Mouse (Mus musculus): ENCODE measurements around the gene Slc31a2. TPM values are rescaled to one million over a fixed set of nuclear protein-coding genes. Genes with fewer than 3 reads are reported as not detected.

Gene Slc31a2
- total RNA-seq, 2 experiments from 2014 or later, result 9.5 to 12.2 TPM

GRCm38 (mm10) chr4:62278081-62278480 lies 15.7 kb downstream of the Slc31a2 start:
- intact Hi-C loops (cut with DNase I), result no loop called here
- no peak for DNase-seq

- intact Hi-C loops (cut with DNase I), result no loop called here
- no peak for DNase-seq
These were observed 19.0 kb downstream of the Slc31a2 start for GRCm38 (mm10) chr4:62281319-62281718.

GRCm38 (mm10) chr4:62282969-62283368 lies 20.6 kb downstream of the Slc31a2 start:
- intact Hi-C loops (cut with DNase I), result no loop called here
- DNase-seq, result no peak

- intact Hi-C loops (cut with DNase I), result no loop called here
- no peak for DNase-seq
These were observed 23.2 kb downstream of the Slc31a2 start for GRCm38 (mm10) chr4:62285576-62285975.

GRCm38 (mm10) chr4:62286257-62286991 lies 24.1 kb downstream of the Slc31a2 start:
- peak; percentile 76 for DNase-seq
- intact Hi-C loops (cut with DNase I), result no loop called here

DNA sequence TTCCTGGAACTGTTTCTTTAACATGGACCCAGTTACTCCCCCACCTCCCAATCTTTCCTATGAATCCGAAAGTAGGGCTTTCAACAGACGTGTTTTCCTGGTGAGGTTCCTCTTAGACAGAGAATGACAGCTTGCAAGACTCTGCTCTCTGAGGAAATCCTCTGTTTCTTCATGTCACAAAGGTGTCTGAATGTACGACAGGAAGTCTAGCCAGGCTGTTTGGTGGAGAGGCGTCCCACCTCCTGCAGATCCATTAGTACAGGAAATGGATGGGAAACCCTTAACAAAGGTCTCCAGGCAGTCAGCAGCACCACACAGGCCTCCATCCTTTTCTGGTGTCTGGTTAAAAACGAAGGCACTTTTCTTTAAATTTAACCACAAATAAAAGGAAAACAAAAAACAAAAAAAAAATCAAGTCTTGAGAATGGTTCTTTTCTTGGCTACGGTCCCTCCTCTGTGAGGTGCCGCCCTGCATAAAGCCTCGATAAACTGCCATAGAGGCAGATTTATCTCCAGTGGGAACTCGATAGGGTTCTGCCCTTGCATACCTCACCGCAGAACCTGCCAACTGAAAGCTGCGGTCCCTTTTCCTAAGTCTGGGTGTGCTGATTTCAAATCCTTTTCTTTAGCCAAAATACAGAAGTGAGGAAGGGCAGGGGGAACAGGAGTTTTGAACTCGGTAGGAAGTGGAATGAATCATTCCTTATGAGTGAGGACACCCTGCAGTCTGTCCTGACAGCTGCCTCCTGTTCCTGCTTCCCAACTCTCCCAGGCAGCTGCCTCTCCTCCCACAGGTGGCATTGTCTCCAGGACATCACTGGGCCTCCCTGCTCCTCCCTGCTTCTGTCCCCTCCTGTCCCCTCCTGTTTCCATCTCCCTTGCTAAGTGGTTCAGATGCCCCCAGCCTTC lies 24.9 kb downstream of the Slc31a2 start:
- peak; percentile 19 for DNase-seq
- intact Hi-C loops (cut with DNase I), result no loop called here

GRCm38 (mm10) chr4:62289226-62289625 lies 26.9 kb downstream of the Slc31a2 start:
- intact Hi-C loops (cut with DNase I), result no loop called here
- no peak for DNase-seq

DNA sequence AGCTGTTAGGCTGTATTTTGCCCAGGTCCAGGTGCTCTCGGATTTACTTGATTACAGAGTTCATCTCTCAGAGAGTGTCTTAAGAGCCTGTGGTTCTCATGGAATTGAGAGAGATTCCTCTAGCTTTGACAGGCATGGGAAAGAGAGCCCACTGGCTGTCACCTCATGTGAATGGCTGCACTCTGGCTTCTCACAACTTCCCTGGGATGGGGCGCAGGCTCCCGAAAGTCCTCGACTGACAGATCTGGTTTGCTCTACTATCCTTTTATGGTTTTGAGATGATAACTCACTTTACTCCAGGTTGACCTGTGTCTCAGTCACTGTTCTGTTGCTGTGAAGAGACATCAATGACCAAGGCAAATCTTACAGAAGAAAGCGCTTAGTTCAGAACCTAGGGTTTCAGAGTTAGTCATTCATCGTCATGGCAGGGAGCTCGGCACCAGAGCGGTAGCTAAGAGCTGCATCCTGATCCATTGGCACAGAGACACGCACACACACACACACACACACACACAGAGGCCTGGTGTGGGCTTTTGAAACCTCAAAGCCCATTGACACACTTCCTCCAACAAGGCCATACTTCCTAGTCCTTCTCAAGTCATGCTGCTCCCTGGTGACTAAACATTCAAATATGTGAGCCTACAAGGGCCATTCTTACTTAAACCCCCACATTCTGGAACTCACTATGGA lies 28.6 kb downstream of the Slc31a2 start:
- intact Hi-C loops (cut with DNase I), result no loop called here
- no peak for DNase-seq

GRCm38 (mm10) chr4:62292461-62293180 lies 30.3 kb downstream of the Slc31a2 start:
- DNase-seq, result peak; percentile 30
- intact Hi-C loops (cut with DNase I), result no loop called here

DNA sequence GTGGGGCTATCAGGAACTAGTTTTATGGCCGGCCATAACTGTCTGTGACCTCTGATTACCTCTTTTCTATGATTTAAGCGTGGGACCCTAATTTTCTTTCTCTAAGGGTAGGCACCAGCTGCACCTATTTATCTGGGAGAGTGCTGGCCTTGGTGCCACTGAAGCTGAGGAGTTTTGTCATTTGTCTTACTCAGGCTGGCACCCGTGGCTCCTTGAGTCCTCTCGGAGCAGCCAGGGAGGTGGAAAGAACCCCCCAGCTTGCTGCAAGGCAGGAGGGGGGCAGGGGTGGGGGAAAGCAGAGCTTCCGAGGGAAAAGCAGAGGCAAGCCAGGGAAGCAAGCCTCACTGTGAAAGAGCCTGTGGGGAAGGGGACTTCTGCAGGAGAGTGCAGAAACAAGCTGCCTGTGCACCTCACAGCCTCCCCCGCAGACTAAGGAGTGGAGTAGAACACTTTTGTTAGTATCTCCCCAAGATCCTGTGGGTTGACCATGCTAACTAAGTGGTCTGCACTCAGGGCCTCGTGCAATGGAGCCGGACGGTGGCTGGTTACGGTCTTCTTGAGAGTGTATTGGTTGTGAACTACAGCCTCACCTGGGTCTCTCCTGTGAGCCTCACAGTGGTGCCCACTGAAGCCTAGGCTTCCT lies 31.0 kb downstream of the Slc31a2 start:
- no peak for DNase-seq
- intact Hi-C loops (cut with DNase I), result no loop called here

DNA sequence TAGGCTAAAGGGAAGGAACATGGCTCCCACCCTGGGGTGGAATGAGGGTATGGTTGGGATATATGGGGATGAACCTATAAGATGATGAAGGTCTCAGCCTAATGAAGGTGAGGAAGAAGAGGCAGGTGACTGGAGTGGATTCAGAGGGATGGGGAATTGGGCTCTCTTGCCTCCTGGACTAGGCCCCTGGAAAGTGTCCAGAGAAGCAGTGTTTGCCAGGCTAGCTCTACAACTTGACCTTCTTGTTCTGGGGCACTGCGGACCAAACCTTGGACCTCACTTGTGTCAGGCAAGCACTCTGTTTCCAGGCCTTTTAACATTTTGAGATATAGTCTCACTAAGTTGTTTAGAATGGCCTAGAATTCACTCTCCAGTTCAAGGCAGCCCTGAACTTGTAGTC lies 32.4 kb downstream of the Slc31a2 start:
- intact Hi-C loops (cut with DNase I), result no loop called here
- DNase-seq, result no peak

- intact Hi-C loops (cut with DNase I), result no loop called here
These were observed 35.1 kb downstream of the Slc31a2 start for GRCm38 (mm10) chr4:62297280-62298130.

GRCm38 (mm10) chr4:62300001-62300400 lies 37.6 kb downstream of the Slc31a2 start:
- DNase-seq, result no peak
- intact Hi-C loops (cut with DNase I), result no loop called here

More at GRCm38 (mm10) chr4:62297280-62298130, 35.1 kb downstream of the Slc31a2 start:
- no peak for DNase-seq

DNA sequence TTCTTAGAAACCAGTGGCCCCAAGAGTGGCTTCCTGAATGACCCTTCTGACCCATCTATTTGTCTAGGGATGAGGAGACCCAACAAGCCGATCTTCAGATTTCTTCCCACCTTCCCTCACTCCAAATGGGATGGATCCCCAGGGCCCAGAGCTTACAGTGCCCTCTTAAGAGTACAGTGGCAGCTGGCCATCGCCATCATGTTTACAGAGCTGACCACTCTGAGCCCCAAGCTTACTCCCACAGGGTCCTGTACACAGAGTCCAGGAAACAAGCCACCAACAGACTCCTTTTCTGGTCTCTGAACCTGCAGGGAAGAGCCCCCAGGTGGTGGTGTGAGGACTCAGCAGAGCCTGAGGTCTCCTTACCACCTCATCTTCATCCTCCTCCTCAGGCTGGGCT lies 40.4 kb downstream of the Slc31a2 start:
- intact Hi-C loops (cut with DNase I), result no loop called here

DNA sequence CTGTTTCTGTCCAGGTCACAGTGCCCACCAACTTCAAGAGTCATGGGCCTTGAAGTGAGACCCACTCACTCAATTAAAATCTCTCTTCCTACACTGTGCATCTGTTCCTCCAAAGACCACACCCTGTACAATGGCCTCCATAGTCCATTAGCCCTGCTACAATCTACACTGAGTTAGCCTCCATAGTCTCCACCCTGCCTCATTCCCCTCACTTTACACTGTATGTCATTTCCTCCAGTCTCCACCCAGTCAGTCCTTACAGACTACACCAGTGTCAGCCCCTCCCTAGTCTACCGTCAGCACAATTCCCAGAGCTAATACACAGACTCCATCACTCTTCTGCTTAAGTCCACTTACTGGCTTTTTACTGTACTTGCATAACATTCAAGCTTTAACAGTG lies 40.9 kb downstream of the Slc31a2 start:
- intact Hi-C loops (cut with DNase I), result no loop called here
- DNase-seq, result no peak

More for the DNA sequence above, 40.4 kb downstream of the Slc31a2 start:
- no peak for DNase-seq

GRCm38 (mm10) chr4:62306301-62306700 lies 43.9 kb downstream of the Slc31a2 start:
- DNase-seq, result no peak
- intact Hi-C loops (cut with DNase I), result no loop called here

- DNase-seq, result no peak
- intact Hi-C loops (cut with DNase I), result no loop called here
These were observed 44.5 kb downstream of the Slc31a2 start for GRCm38 (mm10) chr4:62306840-62307239.

- intact Hi-C loops (cut with DNase I), result no loop called here
- DNase-seq, result no peak
These were observed 46.0 kb downstream of the Slc31a2 start for GRCm38 (mm10) chr4:62308406-62308805.

GRCm38 (mm10) chr4:62312821-62313220 lies 50.5 kb downstream of the Slc31a2 start:
- intact Hi-C loops (cut with DNase I), result no loop called here

More at GRCm38 (mm10) chr4:62312821-62313220, 50.5 kb downstream of the Slc31a2 start:
- no peak for DNase-seq

Measured in left cerebral cortex, postnatal 4 days (tissue).